Mouse (Mus musculus): ENCODE data around the gene Bcl2l1.
A peak's percentile ranks its signal among the peaks of the same experiment; 100 is the strongest.

Bcl2l1 gene

GRCm38 (mm10) chr2:152831019-152831878 lies at the start of gene Bcl2l1:
TSS of gene Bcl2l1 (minus strand) at chr2:152831728.
- DNase-seq (ENCODE audit: low spot score): peak; percentile 99

GRCm38 (mm10) chr2:152880898-152881297 lies 49.4 kb upstream of the Bcl2l1 start:
- DNase-seq (ENCODE audit: low spot score): no peak

- no peak for DNase-seq (ENCODE audit: low spot score)
These were observed 46.7 kb upstream of the Bcl2l1 start for GRCm38 (mm10) chr2:152878239-152878638.

- no peak for DNase-seq (ENCODE audit: low spot score)
These were observed 31.8 kb upstream of the Bcl2l1 start for GRCm38 (mm10) chr2:152863346-152863745.

DNA sequence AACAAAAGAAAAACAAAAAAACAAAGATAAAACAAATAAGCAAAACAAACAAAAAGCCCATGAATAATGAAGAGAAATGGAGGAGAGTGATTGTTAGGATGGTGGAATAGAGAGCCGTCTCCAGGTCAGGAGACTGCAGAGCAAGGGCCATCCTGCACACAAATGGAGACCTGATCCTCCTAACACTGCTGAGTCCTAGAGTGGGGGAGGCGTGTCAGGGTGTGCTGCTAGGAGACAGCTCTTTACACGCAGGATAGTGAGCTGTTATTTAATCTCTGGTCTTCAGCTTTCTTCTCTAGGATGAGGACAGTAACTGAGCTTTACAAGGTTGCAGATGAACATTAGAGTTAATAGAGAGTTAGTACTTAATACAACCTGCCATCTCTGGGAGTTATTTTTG lies 31.1 kb upstream of the Bcl2l1 start:
- peak; percentile 12 for DNase-seq (ENCODE audit: low spot score)

DNA sequence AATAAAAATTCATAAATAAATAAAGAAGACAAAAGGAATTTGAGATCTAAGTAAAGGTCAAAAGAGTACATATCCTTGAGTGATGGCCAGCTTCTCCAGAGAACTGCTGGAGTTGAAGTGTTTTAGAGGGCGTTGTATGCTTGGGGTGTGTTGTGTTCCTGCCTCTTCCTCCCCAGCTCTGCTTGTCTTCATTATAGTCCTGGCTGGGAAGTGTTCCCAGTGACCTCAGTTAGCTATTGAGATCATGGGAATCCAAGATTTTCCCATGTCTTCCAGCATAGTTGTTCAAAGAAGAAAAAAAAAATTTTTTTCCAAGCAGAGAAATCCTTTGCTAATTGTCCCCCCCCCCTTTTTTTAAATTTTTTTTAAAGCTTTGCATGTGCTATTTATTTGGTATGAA lies 30.4 kb upstream of the Bcl2l1 start:
- no peak for DNase-seq (ENCODE audit: low spot score)

DNA sequence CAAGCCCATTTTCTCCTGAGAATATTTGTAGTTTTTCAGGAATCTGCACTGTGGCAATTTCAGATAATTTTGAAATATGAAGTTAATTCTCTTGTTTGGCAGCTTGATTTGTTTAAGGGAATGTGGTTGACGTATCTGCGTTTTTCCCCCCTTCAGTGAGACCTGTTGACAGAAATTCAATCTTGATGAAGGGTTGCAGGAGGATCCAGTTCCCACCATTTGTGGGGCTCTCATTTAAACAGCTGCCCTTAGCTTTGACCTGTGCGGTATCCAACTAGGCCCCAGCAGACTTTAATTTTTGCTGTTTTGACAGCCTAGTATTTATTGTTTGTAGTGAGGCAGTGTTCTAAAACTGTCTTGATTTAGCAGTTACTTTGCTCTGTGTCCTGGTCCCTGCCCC lies 28.0 kb upstream of the Bcl2l1 start:
- DNase-seq (ENCODE audit: low spot score): no peak

GRCm38 (mm10) chr2:152848466-152848865 lies 16.9 kb upstream of the Bcl2l1 start:
- DNase-seq (ENCODE audit: low spot score): no peak

DNA sequence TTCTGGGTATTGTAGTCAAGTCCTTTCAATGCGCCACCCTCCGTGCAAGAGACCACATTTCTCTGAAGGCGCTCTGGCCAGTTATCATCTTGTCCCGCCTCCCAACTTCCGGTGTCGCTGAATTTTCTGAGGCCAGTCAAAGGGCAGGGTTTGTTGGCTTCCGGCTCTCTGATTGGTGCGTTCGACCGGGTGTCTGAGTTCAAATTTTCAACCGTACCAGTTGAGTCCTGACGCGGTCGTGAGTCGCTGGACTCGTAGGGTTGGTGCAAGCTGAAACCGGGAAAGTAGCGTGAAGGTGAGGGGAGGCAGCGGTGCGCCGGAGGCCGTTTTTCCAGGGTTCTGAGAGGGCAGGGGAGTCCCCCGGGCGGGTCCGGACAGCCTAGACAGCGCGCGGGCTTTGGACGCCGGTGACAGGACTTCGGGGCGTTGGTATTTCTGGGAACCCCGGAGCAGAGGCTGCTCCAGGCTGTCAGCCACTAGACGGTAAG lies 16.3 kb upstream of the Bcl2l1 start, which contains the start of gene Tpx2:
Gene Tpx2 (plus strand): TSS at position 150 of the 488 bp plus-strand sequence.
- DNase-seq (ENCODE audit: low spot score): peak; percentile 99

DNA sequence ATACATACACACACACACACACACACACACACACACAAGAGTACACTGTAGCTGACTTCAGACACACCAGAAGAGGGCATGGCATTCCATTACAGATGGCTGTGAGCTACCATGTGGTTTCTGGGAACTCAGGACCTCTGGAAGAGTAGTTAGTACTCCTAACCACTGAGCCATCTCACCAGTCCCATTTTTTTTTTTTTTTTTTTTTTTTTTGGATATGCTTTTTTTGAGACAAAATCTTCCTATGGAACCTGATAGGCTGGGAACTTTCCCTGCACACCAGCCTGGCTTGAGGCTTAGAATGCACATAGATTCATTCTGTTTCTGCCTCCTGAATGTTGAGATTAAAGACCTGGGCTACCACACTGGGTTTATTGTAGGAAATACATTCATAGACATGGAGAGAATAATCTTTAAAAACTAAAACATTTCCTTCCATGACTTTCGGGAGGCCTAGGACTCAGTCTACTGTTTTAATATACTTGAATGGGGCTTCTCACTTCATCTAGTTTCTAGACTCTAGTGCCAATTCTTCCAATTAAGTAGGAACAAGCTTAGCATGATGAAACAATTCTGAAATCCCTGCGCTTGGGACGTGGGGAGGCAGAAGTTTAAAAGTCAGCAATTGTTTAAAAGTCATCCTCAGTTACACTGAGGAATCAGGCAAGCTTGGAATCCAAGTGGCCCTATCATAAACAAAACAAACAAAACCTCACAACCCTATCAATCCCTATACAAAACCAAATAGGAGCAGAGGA lies 15.7 kb upstream of the Bcl2l1 start:
- no peak for DNase-seq (ENCODE audit: low spot score)

DNA sequence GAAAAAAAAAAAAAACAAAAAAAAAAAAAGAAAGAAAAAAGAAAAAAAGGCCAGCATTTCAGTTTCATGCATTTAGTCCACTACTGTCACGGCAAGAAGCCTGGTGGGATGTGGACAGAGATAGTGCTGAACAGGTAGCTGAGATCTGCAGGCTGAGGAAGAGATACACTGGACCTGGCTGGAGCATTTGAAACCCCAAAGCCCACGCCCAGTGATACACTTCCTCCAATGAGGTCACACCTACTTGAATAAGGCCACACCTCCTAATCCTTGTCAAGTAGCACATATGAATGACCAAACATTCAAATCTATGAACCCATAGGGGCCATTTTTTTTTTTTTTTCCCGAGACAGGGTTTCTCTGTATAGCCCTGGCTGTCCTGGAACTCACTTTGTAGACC lies 11.2 kb upstream of the Bcl2l1 start:
- no peak for DNase-seq (ENCODE audit: low spot score)

GRCm38 (mm10) chr2:152839256-152839655 lies 7.7 kb upstream of the Bcl2l1 start:
- DNase-seq (ENCODE audit: low spot score): no peak

DNA sequence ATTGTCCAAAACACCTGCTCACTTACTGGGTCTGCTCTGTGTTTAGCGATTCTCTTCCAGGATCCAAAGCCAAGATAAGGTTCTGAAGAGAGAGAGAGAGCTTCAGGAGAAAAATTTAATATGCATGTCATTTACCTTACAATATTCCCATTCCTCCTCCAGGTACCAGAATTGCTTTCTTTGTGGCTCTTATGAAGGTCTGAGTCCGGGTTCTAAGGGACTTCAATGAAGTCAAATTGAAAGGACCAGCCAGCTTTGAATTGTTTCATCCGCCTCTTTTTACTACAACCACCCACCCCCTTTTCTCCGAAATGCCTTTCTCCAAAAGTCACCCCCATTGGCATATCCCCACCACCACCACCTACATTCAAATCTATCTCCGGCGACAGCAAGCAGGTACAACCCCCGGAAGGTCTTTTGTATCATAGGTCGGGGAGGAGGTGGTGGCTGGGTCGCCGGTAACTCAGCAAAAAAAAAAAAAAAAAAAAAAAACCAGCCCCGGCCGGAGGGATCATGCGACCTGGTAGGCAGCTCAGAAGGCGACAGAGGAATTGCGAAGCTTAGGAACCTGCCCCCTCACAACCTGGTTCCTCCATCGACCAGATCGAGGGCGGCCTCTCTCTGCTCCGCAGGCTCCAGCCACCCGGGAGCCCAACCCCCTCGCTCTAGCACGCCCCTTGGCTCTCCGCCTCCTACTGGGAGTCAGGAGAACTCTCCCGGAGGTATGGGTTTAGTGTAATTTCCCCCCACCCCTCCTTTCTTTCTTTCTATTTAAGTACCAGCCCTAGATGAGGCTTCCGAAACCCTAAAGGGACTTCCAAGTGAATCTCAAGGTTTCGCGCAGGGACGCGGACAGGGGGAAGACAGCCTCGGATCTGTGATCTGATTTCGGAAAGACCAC lies 1.3 kb downstream of the Bcl2l1 start:
- peak; percentile 86 for DNase-seq (ENCODE audit: low spot score)

GRCm38 (mm10) chr2:152829367-152829881 lies 2.1 kb downstream of the Bcl2l1 start:
- DNase-seq (ENCODE audit: low spot score): no peak

DNA sequence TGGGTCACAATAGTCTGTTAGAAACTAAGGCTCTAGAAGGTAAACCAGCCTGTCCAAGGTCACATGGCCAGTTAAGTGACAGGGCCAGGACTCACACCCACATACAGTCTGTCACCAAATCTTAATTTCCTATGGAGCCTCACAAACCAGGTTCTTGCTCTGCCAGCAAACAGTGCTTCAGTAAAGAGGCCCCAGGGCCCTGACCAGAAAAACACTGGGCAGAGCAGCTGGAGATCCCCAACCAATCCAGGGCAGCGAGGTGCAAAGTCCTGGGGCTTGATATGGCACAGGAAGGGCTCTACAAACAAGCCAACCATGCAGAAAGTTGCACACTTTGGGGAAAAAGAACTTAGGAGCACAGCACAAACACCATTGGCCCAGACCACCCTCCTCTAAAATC lies 3.0 kb downstream of the Bcl2l1 start:
- no peak for DNase-seq (ENCODE audit: low spot score)

DNA sequence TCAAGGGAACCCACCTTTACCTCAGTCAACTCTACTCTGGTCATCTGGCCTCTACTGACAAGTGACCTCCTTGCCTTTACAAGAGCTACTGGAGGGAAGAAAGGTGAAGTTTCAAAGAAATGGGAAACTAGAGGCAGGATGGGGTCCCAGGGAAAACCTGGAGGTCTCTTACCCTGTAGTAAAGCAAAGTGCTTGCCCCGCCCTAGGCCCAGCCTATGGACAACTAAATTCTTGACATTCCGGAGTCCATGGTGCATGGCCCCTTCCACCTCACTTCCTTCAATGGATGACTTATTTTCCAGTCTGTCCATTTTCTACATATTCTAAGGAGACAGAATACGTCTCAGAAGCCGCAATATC lies 3.5 kb downstream of the Bcl2l1 start:
- DNase-seq (ENCODE audit: low spot score): no peak

GRCm38 (mm10) chr2:152827321-152828010 lies 4.1 kb downstream of the Bcl2l1 start:
- no peak for DNase-seq (ENCODE audit: low spot score)

- no peak for DNase-seq (ENCODE audit: low spot score)
These were observed 5.0 kb downstream of the Bcl2l1 start for GRCm38 (mm10) chr2:152826481-152826880.

DNA sequence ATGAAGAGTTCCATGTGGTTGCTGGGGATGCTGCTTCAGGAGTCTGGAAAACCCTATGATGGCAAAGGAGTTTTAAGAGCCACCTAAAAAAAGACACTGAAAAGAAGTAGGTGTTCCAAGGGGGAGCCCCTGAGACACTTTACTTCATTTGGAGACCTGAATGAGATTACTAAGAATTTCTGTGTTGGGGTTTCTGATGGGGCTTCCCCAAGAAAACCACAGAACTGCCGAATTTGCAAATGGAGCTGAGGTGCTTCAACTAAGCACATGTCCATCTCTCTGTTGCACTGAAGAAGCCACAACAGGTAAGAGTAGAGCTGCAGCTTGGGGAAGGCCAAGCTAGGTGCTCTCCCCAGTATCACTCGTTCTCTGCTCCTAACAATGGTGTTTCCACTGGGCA lies 5.8 kb downstream of the Bcl2l1 start:
- no peak for DNase-seq (ENCODE audit: low spot score)

DNA sequence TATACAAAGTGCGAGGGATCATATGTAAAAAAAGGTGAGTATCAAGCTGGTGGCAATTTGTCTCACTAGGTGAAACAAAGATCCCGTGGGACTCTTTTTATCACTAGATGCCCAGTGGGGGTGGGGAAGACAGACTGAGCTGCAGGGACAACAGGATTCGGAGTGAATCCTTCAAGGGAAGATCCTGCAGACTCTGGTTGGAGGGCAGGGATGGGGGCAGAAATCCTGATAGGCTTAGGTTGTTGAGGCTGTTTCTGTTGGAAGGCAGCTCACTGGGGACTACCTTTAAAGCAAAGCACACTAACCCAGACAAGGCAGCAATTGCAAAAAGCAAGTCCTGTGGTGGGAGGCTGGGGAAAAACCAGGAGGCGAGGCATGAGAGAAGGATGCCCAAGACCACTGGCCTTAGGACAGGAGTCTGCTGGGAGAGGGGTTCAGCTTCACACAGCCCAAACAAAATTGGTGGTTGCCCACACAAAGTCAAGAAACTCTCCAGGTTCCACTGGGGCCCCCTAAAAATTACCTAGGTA lies 6.3 kb downstream of the Bcl2l1 start:
- no peak for DNase-seq (ENCODE audit: low spot score)
